Mouse (Mus musculus): ENCODE measurements around the gene Setdb1. TPM values are rescaled to one million over a fixed set of nuclear protein-coding genes. Genes with fewer than 3 reads are reported as not detected.

Setdb1 gene
- polyA plus RNA-seq, 1 experiment from 2014 or later = 60.9 TPM

DNA sequence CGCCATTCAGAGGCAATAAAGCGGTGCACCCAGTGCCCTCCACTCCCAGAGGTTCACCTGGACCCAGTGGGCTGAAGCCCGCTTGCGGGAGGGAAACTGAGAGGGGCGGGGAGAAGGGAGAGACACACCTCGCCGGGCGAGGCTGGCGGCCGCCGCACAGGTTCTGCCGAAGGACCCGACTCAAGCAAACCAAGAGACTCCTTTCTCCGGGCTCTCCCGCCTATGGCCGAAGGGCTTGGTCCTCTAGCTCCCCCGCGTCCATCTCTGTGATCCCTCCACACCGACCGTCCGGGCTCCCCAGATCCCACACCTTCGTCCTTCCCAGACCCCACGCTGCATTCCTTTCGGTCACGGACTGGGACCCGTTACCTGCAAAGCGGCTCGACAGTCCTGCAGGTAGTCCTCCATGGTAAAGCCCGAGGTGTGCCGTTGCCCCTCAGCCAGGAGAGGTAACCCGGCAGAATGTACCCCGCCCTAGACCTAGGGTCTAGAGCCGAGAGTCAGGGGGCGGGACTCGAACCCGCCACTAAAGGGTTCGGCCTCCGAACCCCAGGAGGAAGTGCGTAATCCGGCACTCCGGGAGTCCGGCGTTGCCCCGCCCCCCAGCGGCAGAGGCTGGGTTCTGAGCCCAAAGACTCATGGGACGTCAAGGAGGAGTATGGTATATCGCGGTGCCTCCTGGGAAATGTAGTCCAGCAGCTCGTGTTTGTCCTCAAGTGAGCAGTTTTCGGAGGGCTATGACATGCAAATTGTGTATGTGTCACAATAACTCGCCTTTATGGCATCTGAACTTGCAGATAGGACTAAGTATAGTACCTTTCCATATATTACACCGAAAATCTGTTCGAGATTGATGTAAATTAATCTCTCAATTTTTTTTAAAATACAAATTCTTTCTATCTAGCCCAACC lies 75.5 kb downstream of the Setdb1 start, which contains the start of the genes Mindy1 and Prune1:
Gene Mindy1, plus strand, starts transcription at position 130 of the 911 bp plus-strand sequence.
Gene Prune1, minus strand, starts transcription at position 861 of the 911 bp plus-strand sequence.
- Histone ChIP-seq H3K4me1 (ENCODE audit: control insufficient read depth, insufficient read depth, low read length) (peaks cover 9% of the 10 kb centered on the region), H3K27ac (ENCODE audit: low read depth, low read length) (peak within 1 kb of the TSS; percentile 93), H3K36me3 (ENCODE audit: control insufficient read depth, insufficient read depth, low read length) (no peaks in the 10 kb centered on the region), H3K4me3 (ENCODE audit: low read depth, low read length) (peak within 1 kb of the TSS; percentile 64), H3K9me3 (ENCODE audit: control insufficient read depth, low read length) (no peaks in the 10 kb centered on the region), H3K4me2 (peak within 1 kb of the TSS; percentile 78), H3K27me3 (ENCODE audit: control insufficient read depth, insufficient read depth, low read length) (no peaks in the 10 kb centered on the region), H3K9ac (ENCODE audit: low read length) (peak within 1 kb of the TSS; percentile 92)
- WGBS = 1% methylated on average over 53 of the region's 53 CpGs
- peak; percentile 90 for ATAC-seq (ENCODE audit: low FRiP score)
- peak; percentile 99 for DNase-seq (ENCODE audit: low spot score, missing footprints)

DNA sequence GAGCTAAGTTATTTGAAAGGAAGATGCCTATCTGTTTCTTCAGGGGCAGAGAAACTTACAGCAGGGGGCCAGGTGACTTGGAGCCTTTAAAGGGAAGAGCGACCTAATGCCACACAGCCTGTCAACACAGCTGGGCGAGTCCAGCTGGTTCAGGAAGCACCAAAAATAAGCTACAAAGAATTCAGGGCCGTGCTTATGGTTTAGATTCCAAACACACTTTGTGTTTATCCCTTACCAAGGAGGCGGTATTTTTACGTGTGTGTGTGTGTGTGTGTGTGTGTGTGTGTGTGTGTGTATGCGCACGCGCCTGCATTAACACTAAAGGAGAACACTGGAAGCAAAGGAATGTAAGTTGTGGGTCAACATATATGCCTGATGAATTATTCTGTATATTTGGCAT lies 76.3 kb downstream of the Setdb1 start:
- ATAC-seq (ENCODE audit: low FRiP score) = no peak
- Histone ChIP-seq H3K36me3 (ENCODE audit: control insufficient read depth, insufficient read depth, low read length) (no peaks in the 10 kb centered on the region), H3K27me3 (ENCODE audit: control insufficient read depth, insufficient read depth, low read length) (no peaks in the 10 kb centered on the region), H3K27ac (ENCODE audit: low read depth, low read length) (no peak overlapping the region), H3K4me3 (ENCODE audit: low read depth, low read length) (peak overlapping the region; percentile 64), H3K4me1 (ENCODE audit: control insufficient read depth, insufficient read depth, low read length) (peaks cover 9% of the 10 kb centered on the region), H3K9me3 (ENCODE audit: control insufficient read depth, low read length) (no peaks in the 10 kb centered on the region), H3K9ac (ENCODE audit: low read length) (peak overlapping the region; percentile 87), H3K4me2 (peak overlapping the region; percentile 78)
- WGBS = 34% methylated on average over 8 of the region's 8 CpGs
- peak; percentile 89 for DNase-seq (ENCODE audit: low spot score, missing footprints)

DNA sequence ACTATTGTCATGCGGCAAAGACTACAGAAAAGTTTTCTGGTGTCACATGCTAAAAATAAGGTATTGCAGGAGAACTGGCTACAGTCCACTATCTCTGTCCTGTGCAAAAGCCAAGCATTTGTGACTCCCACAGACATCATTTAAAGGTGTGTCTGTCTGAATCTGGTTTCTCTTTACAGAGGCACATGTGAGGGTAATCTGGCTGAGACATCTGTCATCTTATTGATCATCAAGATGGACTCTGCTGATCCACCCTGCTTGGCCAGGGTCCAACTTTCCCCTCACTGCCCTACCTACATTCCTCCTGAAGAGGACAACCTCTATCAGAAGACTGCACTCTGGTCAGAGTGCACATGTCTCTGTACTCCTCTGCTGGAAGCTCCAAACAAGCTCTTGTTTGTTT lies 79.9 kb downstream of the Setdb1 start:
- no peak overlapping the region for H3K9ac ChIP-seq (ENCODE audit: low read length)
- H3K9me3 ChIP-seq (ENCODE audit: control insufficient read depth, low read length) = no peaks in the 10 kb centered on the region
- H3K4me1 ChIP-seq (ENCODE audit: control insufficient read depth, insufficient read depth, low read length) = no peaks in the 10 kb centered on the region
- no peaks in the 10 kb centered on the region for H3K36me3 ChIP-seq (ENCODE audit: control insufficient read depth, insufficient read depth, low read length)
- no peak overlapping the region for H3K4me2 ChIP-seq
- no peaks in the 10 kb centered on the region for H3K27me3 ChIP-seq (ENCODE audit: control insufficient read depth, insufficient read depth, low read length)
- DNase-seq (ENCODE audit: low spot score, missing footprints) (no peak), ATAC-seq (ENCODE audit: low FRiP score) (no peak)
- no peak overlapping the region for H3K27ac ChIP-seq (ENCODE audit: low read depth, low read length)
- no peak overlapping the region for H3K4me3 ChIP-seq (ENCODE audit: low read depth, low read length)
- WGBS = 84% methylated on average over 1 of the region's 1 CpGs

DNA sequence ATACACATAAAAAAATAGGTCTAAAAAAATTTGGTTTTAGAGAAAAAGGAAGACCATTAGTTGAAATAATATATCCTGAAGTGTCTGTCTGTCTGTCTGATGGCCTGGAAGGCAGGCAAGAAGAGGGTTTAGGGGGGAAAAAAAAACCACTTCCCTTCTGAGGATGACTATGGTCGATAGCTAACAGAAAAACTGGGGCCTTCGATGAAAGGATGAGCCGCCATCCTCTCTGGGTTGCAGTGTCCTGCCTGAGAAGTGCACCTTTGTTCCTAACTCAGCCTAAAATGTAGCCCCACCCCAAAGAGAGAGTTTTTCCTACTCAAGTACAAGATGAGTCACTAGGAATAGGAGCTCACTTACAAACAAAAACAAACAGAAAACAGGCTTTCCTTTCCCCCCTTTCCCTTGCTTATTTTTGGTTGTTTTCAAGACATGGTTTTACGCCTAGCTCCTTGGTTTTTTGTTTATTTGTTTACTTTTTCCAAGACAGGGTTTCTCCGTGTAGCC lies 80.5 kb downstream of the Setdb1 start:
- no peaks in the 10 kb centered on the region for H3K36me3 ChIP-seq (ENCODE audit: control insufficient read depth, insufficient read depth, low read length)
- H3K4me2 ChIP-seq = no peak overlapping the region

DNA sequence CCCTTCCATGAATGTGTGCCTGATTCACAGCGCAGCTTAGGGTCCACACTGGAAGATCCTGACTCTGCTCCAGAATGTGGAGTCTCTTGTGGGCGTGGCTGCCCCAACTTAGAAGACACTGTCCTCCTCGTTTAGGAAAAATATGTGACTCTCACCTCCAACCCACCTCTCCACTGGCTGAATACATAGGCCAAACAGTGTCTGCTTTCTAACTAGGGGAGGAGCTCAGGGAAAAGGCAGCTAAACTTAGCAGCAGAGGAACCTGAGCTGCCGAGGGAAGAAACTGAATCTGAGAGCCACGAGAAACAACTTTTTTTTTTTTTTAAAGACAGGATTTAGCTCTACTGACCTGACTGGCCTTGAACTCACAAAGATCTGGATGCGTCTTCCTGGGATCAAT lies 81.8 kb downstream of the Setdb1 start:
- H3K4me1 ChIP-seq (ENCODE audit: control insufficient read depth, insufficient read depth, low read length) = no peaks in the 10 kb centered on the region
- no peak for ATAC-seq (ENCODE audit: low FRiP score)
- 84% methylated on average over 6 of the region's 6 CpGs for WGBS
- no peaks in the 10 kb centered on the region for H3K9me3 ChIP-seq (ENCODE audit: control insufficient read depth, low read length)
- DNase-seq (ENCODE audit: low spot score, missing footprints) = no peak
- H3K9ac ChIP-seq (ENCODE audit: low read length) = no peak overlapping the region
- H3K27ac ChIP-seq (ENCODE audit: low read depth, low read length) = no peak overlapping the region
- no peaks in the 10 kb centered on the region for H3K36me3 ChIP-seq (ENCODE audit: control insufficient read depth, insufficient read depth, low read length)
- H3K27me3 ChIP-seq (ENCODE audit: control insufficient read depth, insufficient read depth, low read length) = no peaks in the 10 kb centered on the region
- no peak overlapping the region for H3K4me3 ChIP-seq (ENCODE audit: low read depth, low read length)
- H3K4me2 ChIP-seq = no peak overlapping the region

More for the DNA sequence above, 80.5 kb downstream of the Setdb1 start:
- 80% methylated on average over 5 of the region's 5 CpGs for WGBS
- no peaks in the 10 kb centered on the region for H3K4me1 ChIP-seq (ENCODE audit: control insufficient read depth, insufficient read depth, low read length)
- H3K27me3 ChIP-seq (ENCODE audit: control insufficient read depth, insufficient read depth, low read length) = no peaks in the 10 kb centered on the region
- no peak overlapping the region for H3K4me3 ChIP-seq (ENCODE audit: low read depth, low read length)
- H3K27ac ChIP-seq (ENCODE audit: low read depth, low read length) = no peak overlapping the region
- no peaks in the 10 kb centered on the region for H3K9me3 ChIP-seq (ENCODE audit: control insufficient read depth, low read length)
- no peak overlapping the region for H3K9ac ChIP-seq (ENCODE audit: low read length)
- no peak for DNase-seq (ENCODE audit: low spot score, missing footprints)
- ATAC-seq (ENCODE audit: low FRiP score) = no peak

DNA sequence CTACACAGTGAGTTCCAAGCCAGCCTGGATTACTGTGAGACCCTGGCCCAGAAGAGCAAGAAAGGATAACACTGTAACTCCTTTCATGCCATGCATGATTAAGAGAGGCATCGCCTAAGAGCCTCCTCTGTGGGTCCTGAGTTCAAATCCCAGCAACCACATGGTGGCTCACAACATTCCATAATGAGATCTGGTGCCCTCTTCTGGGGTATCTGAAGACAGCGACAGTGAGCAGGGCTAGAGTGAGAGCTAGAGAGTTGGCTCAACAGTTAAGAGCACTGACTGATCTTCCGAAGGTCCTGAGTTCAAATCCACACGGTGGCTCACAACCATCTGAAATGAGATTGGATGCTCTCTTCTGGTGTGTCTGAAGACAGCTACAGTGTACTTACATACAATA lies 82.5 kb downstream of the Setdb1 start:
- WGBS = 94% methylated on average over 4 of the region's 4 CpGs
- H3K4me1 ChIP-seq (ENCODE audit: control insufficient read depth, insufficient read depth, low read length) = no peaks in the 10 kb centered on the region
- ATAC-seq (ENCODE audit: low FRiP score) = no peak

More for the DNA sequence above, 82.5 kb downstream of the Setdb1 start:
- Histone ChIP-seq H3K4me3 (ENCODE audit: low read depth, low read length) (no peak overlapping the region), H3K27me3 (ENCODE audit: control insufficient read depth, insufficient read depth, low read length) (no peaks in the 10 kb centered on the region), H3K9me3 (ENCODE audit: control insufficient read depth, low read length) (no peaks in the 10 kb centered on the region), H3K27ac (ENCODE audit: low read depth, low read length) (no peak overlapping the region), H3K4me2 (no peak overlapping the region), H3K9ac (ENCODE audit: low read length) (no peak overlapping the region), H3K36me3 (ENCODE audit: control insufficient read depth, insufficient read depth, low read length) (no peaks in the 10 kb centered on the region)
- no peak for DNase-seq (ENCODE audit: low spot score, missing footprints)

Other genes with a start within 250 kb of the Setdb1 start
- gene Vps72, start 246.2 kb downstream of the Setdb1 start, polyA plus RNA-seq (2014; fragmentation: Nextera tagmentation; extraction: Ambion mirVana) = 221 and 238 TPM in 2 replicates
- 0.97 TPM in 1 of 2 replicates, not detected in the other for gene Tmod4, start 232.7 kb downstream of the Setdb1 start, polyA plus RNA-seq (2014; fragmentation: Nextera tagmentation; extraction: Ambion mirVana)
- 84.9 and 86.3 TPM in 2 replicates for gene Scnm1, start 223.2 kb downstream of the Setdb1 start, polyA plus RNA-seq (2014; fragmentation: Nextera tagmentation; extraction: Ambion mirVana)
- gene Lysmd1, start 223.1 kb downstream of the Setdb1 start, polyA plus RNA-seq (2014; fragmentation: Nextera tagmentation; extraction: Ambion mirVana) = 16.1 and 17.4 TPM in 2 replicates
- 2.2 and 2.9 TPM in 2 replicates for gene Tnfaip8l2, start 214.8 kb downstream of the Setdb1 start, polyA plus RNA-seq (2014; fragmentation: Nextera tagmentation; extraction: Ambion mirVana)
- 14.1 and 17.8 TPM in 2 replicates for gene Sema6c, start 196.7 kb downstream of the Setdb1 start, polyA plus RNA-seq (2014; fragmentation: Nextera tagmentation; extraction: Ambion mirVana)
- 6.0 and 6.9 TPM in 2 replicates for gene Gabpb2, start 139.3 kb downstream of the Setdb1 start, polyA plus RNA-seq (2014; fragmentation: Nextera tagmentation; extraction: Ambion mirVana)
- gene Cdc42se1, start 128.5 kb downstream of the Setdb1 start, polyA plus RNA-seq (2014; fragmentation: Nextera tagmentation; extraction: Ambion mirVana) = 105 and 106 TPM in 2 replicates
- 124 and 144 TPM in 2 replicates for gene Mllt11, start 125.0 kb downstream of the Setdb1 start, polyA plus RNA-seq (2014; fragmentation: Nextera tagmentation; extraction: Ambion mirVana)
- gene Gm128, start 115.6 kb downstream of the Setdb1 start, polyA plus RNA-seq (2014; fragmentation: Nextera tagmentation; extraction: Ambion mirVana) = 0.18 and 0.48 TPM in 2 replicates
- gene Bnipl, start 106.0 kb downstream of the Setdb1 start, polyA plus RNA-seq (2014; fragmentation: Nextera tagmentation; extraction: Ambion mirVana) = 0.20 TPM in 1 of 2 replicates, not detected in the other
- 38.8 and 43.3 TPM in 2 replicates for gene Mindy1, start 75.9 kb downstream of the Setdb1 start, polyA plus RNA-seq (2014; fragmentation: Nextera tagmentation; extraction: Ambion mirVana)
- gene Prune1, start 75.1 kb downstream of the Setdb1 start, polyA plus RNA-seq (2014; fragmentation: Nextera tagmentation; extraction: Ambion mirVana) = 28.0 and 29.7 TPM in 2 replicates
- 0.87 and 1.3 TPM in 2 replicates for gene Anxa9, start 50.0 kb downstream of the Setdb1 start, polyA plus RNA-seq (2014; fragmentation: Nextera tagmentation; extraction: Ambion mirVana)
- 94.1 and 97.1 TPM in 2 replicates for gene Cers2, start 42.4 kb downstream of the Setdb1 start, polyA plus RNA-seq (2014; fragmentation: Nextera tagmentation; extraction: Ambion mirVana)
- not detected in 2 replicates for gene 4930558C23Rik, start 45.6 kb upstream of the Setdb1 start, polyA plus RNA-seq (2014; fragmentation: Nextera tagmentation; extraction: Ambion mirVana)
- 26.2 and 27.0 TPM in 2 replicates for gene Arnt, start 77.2 kb upstream of the Setdb1 start, polyA plus RNA-seq (2014; fragmentation: Nextera tagmentation; extraction: Ambion mirVana)
- 6.7 and 8.0 TPM in 2 replicates for gene Ctsk, start 142.1 kb upstream of the Setdb1 start, polyA plus RNA-seq (2014; fragmentation: Nextera tagmentation; extraction: Ambion mirVana)
- gene Ctss, start 169.6 kb upstream of the Setdb1 start, polyA plus RNA-seq (2014; fragmentation: Nextera tagmentation; extraction: Ambion mirVana) = 10.2 TPM in 2 replicates
- gene Hormad1, start 202.5 kb upstream of the Setdb1 start, polyA plus RNA-seq (2014; fragmentation: Nextera tagmentation; extraction: Ambion mirVana) = not detected in 2 replicates
- 41.8 and 45.1 TPM in 2 replicates for gene Golph3l, start 231.7 kb upstream of the Setdb1 start, polyA plus RNA-seq (2014; fragmentation: Nextera tagmentation; extraction: Ambion mirVana)

Measured in midbrain, embryonic 11.5 days (tissue).